Mouse (Mus musculus) MEL (cell line): ENCODE results near the gene Ifitm3. TPM values are rescaled to one million over a fixed set of nuclear protein-coding genes. Genes with fewer than 3 reads are reported as not detected.

Experiments
- DNase-seq: peaks from one replicate; pipeline ENCODE4 v3.0.0; 2011; ENCODE audit warnings: low read depth, low spot score
- H3K27ac ChIP-seq: 2 replicates; pipeline ENCODE4 v1.5.1; 2012; ENCODE audit warnings: low read depth, mild to moderate bottlenecking, control low read depth, low read length, moderate library complexity; ENCODE audit not compliant: control insufficient read depth
- H3K27me3 ChIP-seq, 2 experiments: fragments of 150-350 bp in 1 of 2; sonication (generic) in 1 of 2; 2 replicates each; pipeline ENCODE4 v1.6.1; 2012; ENCODE audit warnings: low read length in 2 of 2, mild to moderate bottlenecking in 2 of 2, improper control_type of control experiment in 1 of 2, moderate library complexity in 1 of 2; ENCODE audit not compliant: insufficient read depth in 2 of 2, control insufficient read depth in 1 of 2
- H3K36me3 ChIP-seq, 2 experiments: 2 replicates each; pipeline ENCODE4 v1.6.1; 2012 to 2014; ENCODE audit warnings: low read length in 2 of 2, improper control_type of control experiment in 1 of 2, inconsistent platforms in 1 of 2, mild to moderate bottlenecking in 1 of 2; ENCODE audit not compliant: insufficient read depth in 2 of 2, control insufficient read depth in 1 of 2
- H3K4me1 ChIP-seq, 2 experiments: fragments of 150-350 bp in 1 of 2; sonication (generic) in 1 of 2; 2 replicates each; pipeline ENCODE4 v1.6.1; 2012; ENCODE audit warnings: low read length in 2 of 2, improper control_type of control experiment in 1 of 2, mild to moderate bottlenecking in 1 of 2; ENCODE audit not compliant: insufficient read depth in 2 of 2, control insufficient read depth in 1 of 2
- H3K4me3 ChIP-seq, 2 experiments: fragments of 150-350 bp in 1 of 2; sonication (generic) in 1 of 2; 2 replicates each; pipeline ENCODE4 v1.5.1; 2012; ENCODE audit warnings: low read depth in 2 of 2, low read length in 2 of 2, mild to moderate bottlenecking in 2 of 2, moderate library complexity in 2 of 2, control low read depth in 1 of 2, improper control_type of control experiment in 1 of 2; ENCODE audit not compliant: control insufficient read depth in 1 of 2, insufficient read depth in 1 of 2
- H3K79me2 ChIP-seq: 2 replicates; pipeline ENCODE4 v1.6.1; 2012; ENCODE audit warnings: mild to moderate bottlenecking, low read length, moderate library complexity; ENCODE audit not compliant: control insufficient read depth, poor library complexity, insufficient read depth
- H3K9ac ChIP-seq: 2 replicates; pipeline ENCODE4 v1.6.1; 2012; ENCODE audit warnings: low read depth, mild to moderate bottlenecking, control low read depth, low read length, moderate library complexity; ENCODE audit not compliant: control insufficient read depth, poor library complexity, severe bottlenecking
- H3K9me3 ChIP-seq: fragments of 150-350 bp; sonication (generic); replicated peaks from 2 replicates; pipeline ENCODE4 v1.6.1; 2012; ENCODE audit warnings: mild to moderate bottlenecking, low read length, improper control_type of control experiment, moderate library complexity; ENCODE audit not compliant: insufficient read depth
- CHD2 ChIP-seq: IDR thresholded peaks from 2 replicates; pipeline ENCODE4 v1.6.1; 2011; ENCODE audit warnings: low read length, improper control_type of control experiment
- CTCF ChIP-seq, 3 experiments: IDR thresholded peaks in 2 of 3; conservative IDR thresholded peaks in 1 of 3; 2 replicates each; pipeline ENCODE4 v1.5.1; 2011 to 2012; ENCODE audit warnings: low read length in 3 of 3, low read depth in 2 of 3, mild to moderate bottlenecking in 2 of 3, improper control_type of control experiment in 1 of 3, inconsistent platforms in 1 of 3, mixed read lengths in 1 of 3, moderate library complexity in 1 of 3; ENCODE audit not compliant: control insufficient read depth in 1 of 3, insufficient read depth in 1 of 3, poor library complexity in 1 of 3, severe bottlenecking in 1 of 3
- ETS1 ChIP-seq: IDR thresholded peaks from 2 replicates; pipeline ENCODE4 v1.6.1; 2012; ENCODE audit warnings: low read depth, mild to moderate bottlenecking, inconsistent platforms, low read length, improper control_type of control experiment, moderate library complexity
- GABPA ChIP-seq: IDR thresholded peaks from 2 replicates; pipeline ENCODE4 v1.6.1; 2012; ENCODE audit warnings: low read depth, mild to moderate bottlenecking, inconsistent platforms, low read length, improper control_type of control experiment, moderate library complexity
- HCFC1 ChIP-seq: IDR thresholded peaks from 2 replicates; pipeline ENCODE4 v1.6.1; 2012; ENCODE audit warnings: low read depth, mild to moderate bottlenecking, inconsistent platforms, low read length, improper control_type of control experiment, moderate library complexity
- JUND ChIP-seq: IDR thresholded peaks from 2 replicates; pipeline ENCODE4 v1.6.1; 2011; ENCODE audit warnings: low read depth, mild to moderate bottlenecking, improper control_type of control experiment, low read length
- MAZ ChIP-seq: IDR thresholded peaks from 2 replicates; pipeline ENCODE4 v1.6.1; 2012; ENCODE audit warnings: low read depth, mild to moderate bottlenecking, inconsistent platforms, low read length, improper control_type of control experiment
- MYB ChIP-seq: IDR thresholded peaks from 2 replicates; pipeline ENCODE4 v1.6.1; 2011; ENCODE audit warnings: mild to moderate bottlenecking, low read depth, low read length, improper control_type of control experiment
- MYC ChIP-seq: IDR thresholded peaks from 2 replicates; pipeline ENCODE4 v1.6.1; 2011; ENCODE audit warnings: low read depth, mild to moderate bottlenecking, low read length, improper control_type of control experiment, moderate library complexity
- NELFE ChIP-seq: IDR thresholded peaks from 2 replicates; pipeline ENCODE4 v1.6.1; 2011; ENCODE audit warnings: low read depth, low read length, improper control_type of control experiment
- NRF1 ChIP-seq: IDR thresholded peaks from 2 replicates; pipeline ENCODE4 v1.6.1; 2014; ENCODE audit warnings: low read depth, mild to moderate bottlenecking, inconsistent platforms, low read length, improper control_type of control experiment, moderate library complexity; ENCODE audit not compliant: poor library complexity, insufficient read depth, severe bottlenecking
- RAD21 ChIP-seq: IDR thresholded peaks from 2 replicates; pipeline ENCODE4 v1.6.1; 2011; ENCODE audit warnings: mild to moderate bottlenecking, low read depth, low read length, improper control_type of control experiment
- SMC3 ChIP-seq: IDR thresholded peaks from 2 replicates; pipeline ENCODE4 v1.6.1; 2011; ENCODE audit warnings: low read depth, low read length, improper control_type of control experiment
- TAL1 ChIP-seq: IDR thresholded peaks from 2 replicates; pipeline ENCODE4 v1.6.1; 2012; ENCODE audit warnings: mild to moderate bottlenecking, inconsistent platforms, low read length, moderate library complexity, mixed read lengths
- TCF12 ChIP-seq: IDR thresholded peaks from 2 replicates; pipeline ENCODE4 v1.6.1; 2014; ENCODE audit warnings: low read depth, mild to moderate bottlenecking, inconsistent platforms, low read length, improper control_type of control experiment, moderate library complexity
- UBTF ChIP-seq: IDR thresholded peaks from 2 replicates; pipeline ENCODE4 v1.6.1; 2012; ENCODE audit warnings: low read depth, mild to moderate bottlenecking, inconsistent platforms, low read length, improper control_type of control experiment, moderate library complexity, borderline replicate concordance; ENCODE audit not compliant: insufficient read depth
- ZMIZ1 ChIP-seq: IDR thresholded peaks from 2 replicates; pipeline ENCODE4 v1.6.1; 2012; ENCODE audit warnings: low read depth, mild to moderate bottlenecking, inconsistent platforms, low read length, improper control_type of control experiment, moderate library complexity
- ZNF384 ChIP-seq: IDR thresholded peaks from 2 replicates; pipeline ENCODE4 v1.6.1; 2012; ENCODE audit warnings: low read depth, mild to moderate bottlenecking, inconsistent platforms, low read length, improper control_type of control experiment
- polyA plus RNA-seq, 2 experiments: library from polyadenylated mRNA; stranded (reverse) in 1 of 2; unstranded in 1 of 2; fragments of >175 nt in 1 of 2; fragments of >200 nt in 1 of 2; gene quantifications; 2 replicates each; pipeline versions ENCODE4 v1.2.1 to v1.2.4; 2012; ENCODE audit warnings: low replicate concordance in 2 of 2, low read depth in 1 of 2; ENCODE audit not compliant: insufficient read length in 2 of 2, insufficient read depth in 1 of 2, missing spikeins in 1 of 2
- total RNA-seq: library from RNA; depleted of rRNA; stranded (reverse); fragments of 300-350 nt; gene quantifications from 2 replicates; pipeline ENCODE4 v1.2.3, GENCODE M21; 2012

Gene Ifitm3
- total and polyA plus RNA-seq, 3 experiments, result 6.4 to 12.8 TPM; not detected in 1

GRCm38 (mm10) chr7:140966921-140967320, 43.6 kb downstream of the Ifitm3 start, which contains the start of gene Ifitm1:
TSS of gene Ifitm1 (plus strand) at chr7:140967221.
- H3K9ac ChIP-seq, result no peak within 1 kb of the TSS
- TF ChIP-seq GABPA (no peak), HCFC1 (no peak), JUND (no peak)
- TF ChIP-seq, all 39 proteins: peak for 0
- no peak for DNase-seq
- Histone ChIP-seq H3K4me1 (no peaks in the 10 kb centered on the region), H3K36me3 (no peaks in the 10 kb centered on the region), H3K9me3 (no peaks in the 10 kb centered on the region), H3K4me3 (no peak within 1 kb of the TSS), H3K79me2 (no peaks in the 10 kb centered on the region), H3K27ac (no peak within 1 kb of the TSS), H3K27me3 (peaks cover 6 to 7% of the 10 kb centered on the region in 2 experiments)

DNA sequence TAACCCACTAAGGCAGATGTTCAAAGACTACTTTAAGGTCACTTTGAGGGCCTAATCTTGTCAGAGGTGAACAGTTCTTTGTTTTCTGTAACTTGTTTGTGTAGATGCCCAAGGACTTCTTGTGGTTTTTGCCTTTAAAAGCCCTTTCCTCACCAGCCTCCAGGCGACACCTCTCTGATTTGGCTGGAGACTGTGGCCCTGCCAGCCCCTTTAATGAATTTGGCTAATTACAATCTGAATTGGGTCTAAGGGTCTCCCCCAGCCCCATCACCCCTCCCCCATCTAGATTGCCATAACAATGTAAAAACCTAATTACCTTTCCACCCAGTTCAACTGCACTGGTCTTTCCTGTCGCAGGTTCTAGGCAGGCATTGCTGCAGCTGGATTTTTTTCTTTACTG, 47.8 kb downstream of the Ifitm3 start:
- Histone ChIP-seq H3K9ac (no peak overlapping the region), H3K4me1 (no peaks in the 10 kb centered on the region)
- TF ChIP-seq ZMIZ1 (no peak), CTCF (IDR thresholded peaks at IDR 0.05 in 2 of 3, conservative IDR thresholded peaks at IDR 0.05 in 1 of 3; ENCODE audit: control insufficient read depth in 1 of 3, insufficient read depth in 1 of 3, low read depth in 2 of 3, low read length in 3 of 3, poor library complexity in 1 of 3, severe bottlenecking in 1 of 3) (no peak), ETS1 (no peak), ZNF384 (no peak), NELFE (no peak), MYC (no peak), MYB (no peak), UBTF (no peak), NRF1 (no peak), TCF12 (no peak), TAL1 (no peak), GABPA (no peak), CHD2 (no peak), MAZ (no peak), RAD21 (no peak), HCFC1 (no peak), SMC3 (no peak)
- TF ChIP-seq, all 39 proteins: peak for 0
- Histone ChIP-seq H3K27me3 (peaks cover 6 to 7% of the 10 kb centered on the region in 2 experiments), H3K27ac (no peak overlapping the region), H3K9me3 (no peaks in the 10 kb centered on the region), H3K4me3 (no peak overlapping the region), H3K79me2 (no peaks in the 10 kb centered on the region), H3K36me3 (no peaks in the 10 kb centered on the region)
- no peak for DNase-seq
